Mouse (Mus musculus): Measurements from ENCODE around the gene Ttpal.

The Ttpal gene

GRCm38 (mm10) chr2:163663930-163664329 lies 61.8 kb downstream of the Ttpal start:
- no peak for DNase-seq

DNA sequence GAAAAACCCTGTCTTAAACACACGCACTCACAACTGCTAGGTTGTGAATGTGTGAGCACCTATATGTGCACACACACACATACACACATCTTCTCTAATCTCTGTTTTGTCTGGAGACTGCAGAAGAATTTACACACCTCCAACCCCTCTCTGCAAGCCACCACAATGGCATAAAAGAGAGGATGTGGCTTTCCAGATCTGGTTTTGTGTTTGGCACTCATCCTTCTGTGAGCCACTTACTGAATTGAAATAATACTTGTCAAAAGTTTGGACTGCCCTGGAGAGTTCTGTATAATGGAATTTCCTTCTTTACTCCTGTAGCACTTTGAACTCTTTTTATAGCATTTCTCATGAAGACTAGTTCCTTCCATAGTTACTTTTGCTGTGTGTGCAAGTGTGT lies 64.9 kb downstream of the Ttpal start:
- no peak for DNase-seq
